Mouse (Mus musculus) left cerebral cortex, adult 2 months (tissue): Measurements from ENCODE around the gene Plpp4. TPM values are rescaled to one million over a fixed set of nuclear protein-coding genes. Genes with fewer than 3 reads are reported as not detected.

Experiments
- DNase-seq, 2 experiments: peaks; one replicate each; pipeline ENCODE4 v3.0.0; 2021 to 2022; ENCODE audit warnings: low spot score in 2 of 2, mixed read lengths in 1 of 2; ENCODE audit errors: extremely low spot score in 1 of 2
- H3K27ac ChIP-seq: fragments of 200-600 bp; 2 replicates; pipeline ENCODE4 v1.8.1; 2022
- H3K4me3 ChIP-seq: fragments of 200-600 bp; 2 replicates; pipeline ENCODE4 v1.8.1; 2022
- CTCF ChIP-seq: fragments of 200-600 bp; IDR thresholded peaks from 2 replicates; pipeline ENCODE4 v1.8.1; 2022; ENCODE audit warnings: antibody characterized with exemption, mild to moderate bottlenecking, moderate library complexity
- intact Hi-C: fragments of 180-260 bp; cut with DNase I; formaldehyde crosslinking; loops from one replicate; pipeline ENCODE4 v1.15.1; 2025
- total RNA-seq, 2 experiments: library from RNA; stranded (reverse); gene quantifications; 2 replicates each; pipeline ENCODE4 v1.2.3; 2021

Gene Plpp4
- total RNA-seq, 2 experiments from 2014 or later = 9.0 to 10.1 TPM

DNA sequence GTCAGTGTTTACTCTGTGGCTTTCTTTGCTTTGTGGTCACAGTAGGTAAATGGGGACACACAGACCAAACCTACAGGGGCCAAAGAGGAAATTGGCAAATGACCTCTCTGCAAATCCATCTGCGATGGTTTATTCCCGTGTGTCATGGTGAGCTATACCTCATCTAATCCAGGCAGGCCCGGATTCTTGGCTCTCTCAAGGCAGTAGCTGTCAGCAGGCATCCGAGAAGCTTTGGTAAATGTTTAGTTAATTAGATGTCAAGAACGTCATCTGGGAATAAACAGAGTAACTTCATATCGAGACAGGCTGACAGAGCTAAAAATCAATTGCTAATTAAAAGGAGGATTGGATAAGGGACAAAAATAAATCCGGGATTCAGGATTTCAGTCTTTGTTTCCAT, 149.2 kb downstream of the Plpp4 start:
- Histone ChIP-seq H3K4me3 (no peak overlapping the region), H3K27ac (no peak overlapping the region)
- intact Hi-C loops = no loop called here
- no peak for DNase-seq
- no peak for TF ChIP-seq CTCF

DNA sequence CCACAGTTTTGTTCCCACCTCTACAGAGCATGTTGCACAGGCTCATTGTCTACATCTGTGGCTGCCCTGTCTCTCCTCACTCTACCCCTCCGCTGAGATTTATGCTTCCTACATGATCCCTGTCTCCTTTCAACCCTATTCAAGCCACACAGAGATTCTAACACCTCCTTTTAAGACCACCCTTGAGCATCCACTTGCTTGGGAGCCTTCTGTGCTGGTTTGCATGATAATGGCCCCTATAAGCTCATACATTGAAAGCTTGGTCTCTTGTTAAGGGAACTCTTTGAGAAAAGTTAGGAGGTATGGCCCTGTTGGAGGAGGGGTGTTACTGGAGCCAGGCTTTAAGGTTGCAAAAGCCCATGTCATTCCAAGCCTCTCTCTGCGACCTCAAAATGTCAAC, 155.9 kb downstream of the Plpp4 start:
- H3K27ac ChIP-seq = no peak overlapping the region
- no peak for TF ChIP-seq CTCF
- intact Hi-C loops = no loop called here
- no peak overlapping the region for H3K4me3 ChIP-seq
- DNase-seq = no peak

DNA sequence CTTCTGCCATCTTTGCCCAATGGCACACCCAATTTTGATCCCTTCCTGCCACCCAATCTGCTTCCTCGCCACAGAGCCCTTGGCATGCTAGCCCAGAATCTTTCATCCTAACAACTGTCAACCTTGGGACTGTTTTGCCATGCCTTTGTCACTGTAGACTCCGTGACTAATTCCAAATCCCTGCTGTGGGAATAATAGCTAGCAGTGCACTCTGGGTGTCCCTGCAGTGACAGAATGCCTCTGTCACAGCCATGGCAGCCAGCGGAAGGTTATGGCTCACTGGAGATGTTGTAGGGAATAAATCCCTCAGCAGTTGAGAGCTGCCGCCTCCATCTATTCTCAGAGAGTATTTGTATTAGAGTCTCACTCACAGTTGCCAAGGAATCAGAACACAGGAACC, 158.3 kb downstream of the Plpp4 start:
- intact Hi-C loops = no loop called here
- no peak for DNase-seq
- Histone ChIP-seq H3K4me3 (no peak overlapping the region), H3K27ac (no peak overlapping the region)
- no peak for TF ChIP-seq CTCF

DNA sequence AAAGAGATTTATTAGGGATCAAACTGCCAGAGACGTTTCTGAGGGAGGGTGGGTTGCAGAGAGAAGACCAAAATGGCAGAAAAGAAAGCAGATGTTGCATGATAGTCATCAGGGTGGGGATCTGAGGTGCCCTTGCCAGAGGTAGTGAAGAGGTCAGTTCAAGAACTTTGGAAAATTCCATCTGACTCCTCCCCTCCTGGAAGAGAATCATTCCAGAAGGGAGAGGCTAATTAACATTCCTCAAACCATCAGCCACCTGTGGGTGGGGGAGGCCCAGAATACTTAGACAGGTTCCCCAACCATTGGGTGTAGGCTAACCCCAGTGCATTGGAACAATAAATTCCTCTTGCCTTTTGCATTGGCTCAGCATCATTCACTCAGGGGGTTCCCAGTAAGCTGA, 164.3 kb downstream of the Plpp4 start:
- intact Hi-C loops = no loop called here

DNA sequence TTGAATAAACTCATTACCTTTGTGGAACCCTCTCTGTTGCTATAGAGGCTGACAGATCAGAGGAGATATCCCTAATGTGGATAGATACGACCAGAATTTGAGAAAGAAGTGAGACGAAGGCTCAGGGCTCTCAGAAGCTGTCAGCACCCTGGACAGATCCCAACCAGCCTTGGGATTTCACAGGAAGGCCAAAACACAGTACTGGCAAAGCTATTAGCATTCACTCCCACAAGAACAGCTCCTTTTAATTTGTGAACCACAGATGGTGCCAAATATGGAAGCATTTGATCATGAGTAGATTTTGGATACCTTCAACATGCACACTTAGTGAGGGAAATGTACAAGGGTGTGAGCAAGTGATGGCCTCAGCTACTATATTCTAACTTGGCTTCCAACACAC, 168.7 kb downstream of the Plpp4 start:
- no peak for TF ChIP-seq CTCF
- intact Hi-C loops = no loop called here
- H3K4me3 ChIP-seq = no peak overlapping the region
- no peak for DNase-seq
- no peak overlapping the region for H3K27ac ChIP-seq

More for the DNA sequence above, 164.3 kb downstream of the Plpp4 start:
- Histone ChIP-seq H3K27ac (no peak overlapping the region), H3K4me3 (no peak overlapping the region)
- no peak for TF ChIP-seq CTCF
- no peak for DNase-seq

DNA sequence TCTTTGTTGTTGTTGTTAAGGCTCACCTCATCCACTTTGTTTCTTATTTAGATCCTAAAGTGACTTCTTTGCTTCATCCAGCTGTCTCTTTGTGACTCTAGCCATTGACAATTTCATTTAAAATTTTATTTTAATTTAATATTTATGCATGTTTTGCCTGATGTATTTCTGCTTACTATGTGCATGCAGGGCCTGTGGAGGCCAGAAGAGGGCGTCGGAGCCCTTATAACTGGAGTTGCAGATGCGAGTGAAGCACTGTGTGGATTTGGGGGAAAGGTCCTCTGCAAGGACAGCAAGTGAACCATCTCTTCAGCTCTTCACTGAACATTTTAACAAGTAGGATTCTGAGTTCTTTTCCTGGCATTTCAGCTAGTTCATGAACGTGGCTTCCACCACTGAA, 172.0 kb downstream of the Plpp4 start:
- TF ChIP-seq CTCF = no peak; the same call in 1 of the 2 replicates
- intact Hi-C loops = no loop called here
- H3K4me3 ChIP-seq = no peak overlapping the region
- no peak for DNase-seq
- H3K27ac ChIP-seq = no peak overlapping the region

DNA sequence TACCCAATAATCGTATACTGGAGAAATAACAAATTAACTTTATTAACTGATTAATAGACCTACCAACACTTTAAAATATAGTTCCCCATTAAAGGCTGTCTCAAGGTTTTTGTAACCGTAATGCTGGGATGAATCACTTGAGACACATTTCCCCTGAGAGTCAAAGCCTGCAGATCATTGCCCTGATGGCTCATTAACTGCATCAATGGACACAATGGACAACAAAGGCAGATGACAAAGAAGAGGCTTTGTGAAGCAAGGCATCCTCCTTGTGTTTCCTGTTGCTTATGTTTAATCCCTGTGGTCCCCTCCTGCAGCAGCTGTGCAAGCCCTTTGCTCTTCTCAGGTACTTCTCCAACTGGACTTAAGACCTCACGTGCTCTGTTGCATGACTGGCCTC, 173.1 kb downstream of the Plpp4 start:
- no peak for TF ChIP-seq CTCF
- Histone ChIP-seq H3K4me3 (no peak overlapping the region), H3K27ac (no peak overlapping the region)
- DNase-seq = no peak
- intact Hi-C loops = no loop called here
